31 mouse cellular contexts compared by ENCODE assay signal in the genomic region with DNA sequence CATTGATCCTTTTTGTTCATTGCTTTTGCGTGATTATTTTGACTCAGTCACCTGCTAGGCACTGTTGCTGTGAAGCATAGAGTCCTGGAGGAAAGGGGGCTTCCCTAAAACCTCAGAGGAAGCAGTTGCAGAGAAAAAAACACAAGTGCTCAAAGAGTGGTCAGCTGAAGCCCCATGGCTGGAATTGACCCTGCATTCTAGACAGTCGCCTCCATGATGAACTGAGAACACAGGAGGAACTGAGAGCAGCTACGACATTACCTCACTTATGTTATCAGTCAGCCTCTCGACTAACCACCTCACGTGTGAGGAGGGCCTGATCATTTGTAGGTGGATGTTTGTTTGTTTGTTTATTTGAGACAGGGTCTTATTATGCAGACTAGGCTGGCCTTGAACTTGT. TPM values are rescaled to one million over a fixed set of nuclear protein-coding genes. Genes with fewer than 3 reads are reported as not detected.
"Had no signal": no experiment of that assay in that cellular context is flagged by ENCODE, and none has a peak within 500 bp of the region (broad histone marks: within the 10 kb centered on the region; RNA-seq: fewer than 3 reads in every experiment).

No protein-coding gene starts in this region.

- ATAC-seq: hindbrain, postnatal 0 days; intestine, embryonic 16.5 days; liver, embryonic 12.5 days had no signal

- H3K9ac ChIP-seq: hindbrain, embryonic 13.5 days; hindbrain, embryonic 15.5 days; kidney, embryonic 15.5 days; limb, embryonic 13.5 days; limb, embryonic 15.5 days; liver, embryonic 12.5 days; liver, embryonic 14.5 days had no signal

- H3K9me3 ChIP-seq: hindbrain, embryonic 13.5 days; hindbrain, embryonic 15.5 days; kidney, embryonic 15.5 days; limb, embryonic 13.5 days; limb, embryonic 15.5 days; liver, embryonic 12.5 days had no signal

- H3K27me3 ChIP-seq: hindbrain, embryonic 13.5 days; hindbrain, embryonic 15.5 days; kidney, embryonic 15.5 days; limb, embryonic 13.5 days; limb, embryonic 15.5 days; liver, embryonic 12.5 days had no signal

- H3K27ac ChIP-seq: hindbrain, embryonic 13.5 days; hindbrain, embryonic 15.5 days; hindbrain, postnatal 0 days; kidney, embryonic 15.5 days; kidney, postnatal 0 days; limb, embryonic 13.5 days; limb, embryonic 15.5 days; liver, embryonic 12.5 days; liver, embryonic 14.5 days had no signal

- DNase-seq: gastrocnemius, postnatal 14 days; gastrocnemius, postnatal 36 days; heart, adult 18-20 months; heart, postnatal 14 days; heart, postnatal 36 days; kidney, adult 11 months; kidney, adult 2 months; kidney, adult 9 months; kidney, postnatal 14 days; kidney, postnatal 36 days; layer of hippocampus, adult 9-11 months; layer of hippocampus, postnatal 36 days; left cerebral cortex, postnatal 4 days had no signal

- H3K4me2 ChIP-seq: hindbrain, embryonic 13.5 days; hindbrain, embryonic 15.5 days; kidney, embryonic 15.5 days; limb, embryonic 13.5 days; limb, embryonic 15.5 days; liver, embryonic 12.5 days had no signal

- H3K4me3 ChIP-seq: hindbrain, embryonic 13.5 days; hindbrain, embryonic 15.5 days; kidney, embryonic 15.5 days; limb, embryonic 13.5 days; limb, embryonic 15.5 days; liver, embryonic 12.5 days had no signal

- H3K4me1 ChIP-seq: hindbrain, embryonic 13.5 days; hindbrain, embryonic 15.5 days; kidney, embryonic 15.5 days; limb, embryonic 13.5 days; limb, embryonic 15.5 days; liver, embryonic 12.5 days had no signal

RNA-seq across cellular contexts. Expression of gene Efcab8, which starts 17.6 kb away (rescaled TPM):
- total RNA-seq: gastrocnemius, adult 18-20 months; gastrocnemius, postnatal 36 days; heart, adult 18-20 months; heart, postnatal 14 days; heart, postnatal 36 days; hematopoietic stem cell, adult 5-6 weeks; hindbrain, postnatal 0 days; liver, adult 2 months had no signal
- polyA plus RNA-seq: heart, embryonic 14.5 days; hindbrain, embryonic 11.5 days; hindbrain, embryonic 13.5 days; hindbrain, embryonic 15.5 days; intestine, embryonic 14.5 days; intestine, embryonic 16.5 days; kidney, embryonic 15.5 days; kidney, postnatal 0 days; limb, embryonic 11.5 days; limb, embryonic 15.5 days; liver, adult 2 months; liver, embryonic 16.5 days had no signal
